Mouse (Mus musculus) liver, adult 2 months (tissue): ENCODE results near the gene Slc4a1ap.

Experiments used
- CTCF ChIP-seq: fragments of 200-500 bp; IDR thresholded peaks from 2 replicates; pipeline ENCODE4 v1.5.1; 2011; ENCODE audit warnings: low read depth, low read length, control low read depth
- POLR2A ChIP-seq: fragments of 200-500 bp; IDR thresholded peaks from 2 replicates; pipeline ENCODE4 v1.6.1; 2011; ENCODE audit warnings: low read length, control low read depth; ENCODE audit not compliant: insufficient read depth; ENCODE audit errors: extremely low read depth

DNA sequence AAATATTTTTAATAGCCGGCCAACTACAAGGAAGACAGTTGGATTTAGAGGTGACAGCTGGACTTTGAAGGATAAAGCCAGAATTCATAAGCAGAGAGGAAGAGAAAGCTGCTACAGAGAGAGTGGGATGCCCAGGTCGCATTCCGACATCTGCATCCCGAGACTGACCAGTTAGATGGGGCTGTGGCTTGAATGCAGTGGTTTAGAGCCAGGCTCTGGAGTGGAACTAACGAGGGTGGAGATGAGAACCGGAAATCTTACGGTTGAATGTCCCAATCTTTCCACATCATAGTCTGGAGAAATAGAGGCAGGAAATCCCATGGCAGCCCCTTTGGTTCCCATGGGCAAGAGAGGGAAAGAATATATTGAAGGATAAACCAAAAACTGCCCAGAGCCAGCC is 39.2 kb downstream of the Slc4a1ap start:
- TF ChIP-seq POLR2A (no peak), CTCF (no peak)
